Mouse (Mus musculus) embryonic facial prominence, embryonic 11.5 days (tissue): ENCODE measurements at regions not wholly inside any gene's neighbourhood (a gene's known extent, or its start where the extent isn't known, plus 50 kb on each side); places are given as distances from the start of the nearest gene placed in this dataset.

Experiments
- ATAC-seq: fragments of 200-750 bp; cut with Nextera tagmentation; replicated peaks from 2 replicates; pipeline ENCODE4 v1.8.0; 2017; ENCODE audit warnings: low read depth; ENCODE audit not compliant: insufficient number of reproducible peaks, low FRiP score, low TSS enrichment
- DNase-seq: peaks from one replicate; pipeline ENCODE4 v3.0.0-alpha.2; 2015; ENCODE audit warnings: low spot score
- H3K27ac ChIP-seq: fragments of 300-500 bp; sonication (generic); replicated peaks from 2 replicates; pipeline ENCODE4 v1.5.1; 2014; ENCODE audit warnings: mild to moderate bottlenecking, low read depth, low read length, control low read depth
- H3K27me3 ChIP-seq: fragments of 300-500 bp; sonication (generic); 2 replicates; pipeline ENCODE4 v1.6.1; 2014; ENCODE audit warnings: mild to moderate bottlenecking, low read length, moderate library complexity, mixed read lengths; ENCODE audit not compliant: control insufficient read depth, insufficient read depth
- H3K36me3 ChIP-seq: fragments of 300-500 bp; sonication (generic); replicated peaks from 2 replicates; pipeline ENCODE4 v1.6.1; 2014; ENCODE audit warnings: low read depth, mild to moderate bottlenecking, low read length, moderate library complexity, mixed read lengths; ENCODE audit not compliant: control insufficient read depth, insufficient read depth
- H3K4me1 ChIP-seq: fragments of 300-500 bp; sonication (generic); 2 replicates; pipeline ENCODE4 v1.6.1; 2014; ENCODE audit warnings: low read length, mixed read lengths; ENCODE audit not compliant: control insufficient read depth, insufficient read depth
- H3K4me2 ChIP-seq: fragments of 300-500 bp; sonication (generic); 2 replicates; pipeline ENCODE4 v1.6.1; 2014; ENCODE audit warnings: low read depth, mild to moderate bottlenecking, control low read depth, low read length, moderate library complexity
- H3K4me3 ChIP-seq: fragments of 300-500 bp; sonication (generic); 2 replicates; pipeline ENCODE4 v1.5.1; 2014; ENCODE audit warnings: low read depth, low read length, control low read depth
- H3K9ac ChIP-seq: fragments of 300-500 bp; sonication (generic); replicated peaks from 2 replicates; pipeline ENCODE4 v1.6.1; 2014; ENCODE audit warnings: mild to moderate bottlenecking, control low read depth, low read length
- H3K9me3 ChIP-seq: fragments of 300-500 bp; sonication (generic); replicated peaks from 2 replicates; pipeline ENCODE4 v1.6.1; 2016; ENCODE audit warnings: mild to moderate bottlenecking, low read length, inconsistent platforms, mixed read lengths; ENCODE audit not compliant: control insufficient read depth
- WGBS: fragments of 180-500 bp; shearing (Covaris S2); extraction: QIAGEN DNeasy Blood & Tissue Kit; methylation state at CpG from one replicate; pipeline ENCODE4 v1.1.7; 2014; 5-methylcytosine and 5-hydroxymethylcytosine counted together

- H3K36me3 ChIP-seq = no peaks in the 10 kb centered on the region
- H3K4me1 ChIP-seq = no peaks in the 10 kb centered on the region
- H3K4me2 ChIP-seq = no peak overlapping the region
- no peak for DNase-seq
- H3K27me3 ChIP-seq = no peaks in the 10 kb centered on the region
- H3K27ac ChIP-seq = no peak overlapping the region
- H3K9ac ChIP-seq = no peak overlapping the region
- ATAC-seq = no peak
- no peaks in the 10 kb centered on the region for H3K9me3 ChIP-seq
- H3K4me3 ChIP-seq = no peak overlapping the region
- 58% methylated on average over 2 of the region's 2 CpGs for whole genome bisulfite sequencing
These were observed 308.9 kb downstream of the Frk start for GRCm38 (mm10) chr10:34792099-34792498.

DNA sequence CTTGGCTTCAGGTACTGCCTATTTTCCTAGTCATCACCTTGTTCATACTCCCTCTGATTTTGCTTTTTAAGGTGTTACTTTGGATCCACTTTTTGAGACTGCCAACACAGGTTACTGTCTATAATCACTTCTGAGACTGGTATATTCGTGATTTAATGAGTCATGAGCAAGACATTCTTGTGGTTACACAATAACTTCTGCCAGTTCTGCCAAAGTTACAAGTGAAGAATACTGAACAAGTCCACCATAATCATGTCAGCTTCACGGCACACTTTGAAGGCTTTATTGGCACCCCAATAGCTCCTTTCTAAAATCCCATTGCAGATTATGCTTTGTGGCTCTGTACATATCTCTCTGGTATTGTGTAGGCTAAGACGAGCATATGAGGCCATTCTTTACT is 327.9 kb downstream of the Frk start:
- H3K27ac ChIP-seq = no peak overlapping the region
- H3K36me3 ChIP-seq = no peaks in the 10 kb centered on the region
- no peaks in the 10 kb centered on the region for H3K27me3 ChIP-seq
- H3K4me1 ChIP-seq = no peaks in the 10 kb centered on the region
- WGBS = 77% methylated on average over 3 of the region's 3 CpGs
- DNase-seq = no peak
- no peaks in the 10 kb centered on the region for H3K9me3 ChIP-seq
- no peak overlapping the region for H3K9ac ChIP-seq
- H3K4me3 ChIP-seq = no peak overlapping the region
- ATAC-seq = no peak
- no peak overlapping the region for H3K4me2 ChIP-seq

- ATAC-seq (no peak), DNase-seq (no peak)
- H3K4me1 ChIP-seq = no peaks in the 10 kb centered on the region
- H3K4me3 ChIP-seq = no peak overlapping the region
- no peaks in the 10 kb centered on the region for H3K27me3 ChIP-seq
- no peak overlapping the region for H3K4me2 ChIP-seq
- no peak overlapping the region for H3K27ac ChIP-seq
- H3K36me3 ChIP-seq = no peaks in the 10 kb centered on the region
- H3K9me3 ChIP-seq = no peaks in the 10 kb centered on the region
- H3K9ac ChIP-seq = no peak overlapping the region
These were observed 340.9 kb downstream of the Frk start for GRCm38 (mm10) chr10:34824121-34824520.

GRCm38 (mm10) chr10:34842015-34842504 is 358.9 kb downstream of the Frk start:
- no peak overlapping the region for H3K9ac ChIP-seq
- WGBS = 86% methylated on average over 3 of the region's 3 CpGs

GRCm38 (mm10) chr10:34856494-34857146 is 373.4 kb downstream of the Frk start:
- H3K27ac ChIP-seq = no peak overlapping the region
- no peaks in the 10 kb centered on the region for H3K9me3 ChIP-seq
- DNase-seq (no peak), ATAC-seq (no peak)
- no peak overlapping the region for H3K4me3 ChIP-seq
- H3K36me3 ChIP-seq = no peaks in the 10 kb centered on the region
- H3K4me2 ChIP-seq = no peak overlapping the region
- 41% methylated on average over 1 of the region's 1 CpGs for WGBS
- no peak overlapping the region for H3K9ac ChIP-seq
- no peaks in the 10 kb centered on the region for H3K27me3 ChIP-seq
- H3K4me1 ChIP-seq = no peaks in the 10 kb centered on the region

More at GRCm38 (mm10) chr10:34842015-34842504, 358.9 kb downstream of the Frk start:
- Histone ChIP-seq H3K4me3 (no peak overlapping the region), H3K4me1 (no peaks in the 10 kb centered on the region), H3K36me3 (no peaks in the 10 kb centered on the region), H3K4me2 (no peak overlapping the region), H3K9me3 (no peaks in the 10 kb centered on the region), H3K27ac (no peak overlapping the region), H3K27me3 (no peaks in the 10 kb centered on the region)
- ATAC-seq (no peak), DNase-seq (no peak)

DNA sequence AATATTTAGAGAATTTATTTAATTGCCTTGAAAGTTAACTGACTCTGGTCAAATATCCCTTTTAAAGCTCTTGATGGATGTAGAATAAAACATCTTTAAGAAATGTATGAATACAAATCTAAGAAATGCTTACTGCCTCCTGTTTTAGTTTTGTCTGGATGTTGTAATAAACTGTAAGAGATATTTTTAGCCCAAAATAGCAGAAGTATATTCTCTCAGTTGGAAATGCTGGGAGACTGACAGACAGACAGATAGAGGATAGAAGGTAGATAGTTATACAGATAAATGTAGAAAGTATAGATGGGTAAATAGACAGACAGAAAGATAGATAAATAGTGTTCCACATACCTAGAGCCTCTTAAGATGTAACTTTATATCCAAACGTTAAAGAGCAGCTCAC is 379.5 kb downstream of the Frk start:
- DNase-seq (no peak), ATAC-seq (no peak)
- Histone ChIP-seq H3K27ac (no peak overlapping the region), H3K4me1 (no peaks in the 10 kb centered on the region), H3K9ac (no peak overlapping the region), H3K4me2 (no peak overlapping the region), H3K36me3 (no peaks in the 10 kb centered on the region), H3K27me3 (no peaks in the 10 kb centered on the region), H3K4me3 (no peak overlapping the region), H3K9me3 (no peaks in the 10 kb centered on the region)
- WGBS = 72% methylated on average over 1 of the region's 1 CpGs

GRCm38 (mm10) chr10:34871888-34872287 is 388.7 kb downstream of the Frk start:
- Histone ChIP-seq H3K9ac (no peak overlapping the region), H3K36me3 (no peaks in the 10 kb centered on the region), H3K27me3 (no peaks in the 10 kb centered on the region), H3K4me3 (no peak overlapping the region), H3K27ac (no peak overlapping the region), H3K4me1 (no peaks in the 10 kb centered on the region), H3K9me3 (no peaks in the 10 kb centered on the region), H3K4me2 (no peak overlapping the region)
- ATAC-seq (no peak), DNase-seq (no peak)
- WGBS = 77% methylated on average over 9 of the region's 9 CpGs

GRCm38 (mm10) chr10:34878511-34878910 is 395.3 kb downstream of the Frk start:
- no peaks in the 10 kb centered on the region for H3K4me1 ChIP-seq
- no peak overlapping the region for H3K4me2 ChIP-seq
- no peaks in the 10 kb centered on the region for H3K27me3 ChIP-seq
- H3K9me3 ChIP-seq = no peaks in the 10 kb centered on the region
- no peak for DNase-seq
- 80% methylated on average over 3 of the region's 3 CpGs for WGBS
- no peaks in the 10 kb centered on the region for H3K36me3 ChIP-seq
- no peak overlapping the region for H3K9ac ChIP-seq
- no peak overlapping the region for H3K27ac ChIP-seq
- ATAC-seq = no peak
- no peak overlapping the region for H3K4me3 ChIP-seq
